Mouse (Mus musculus) liver, embryonic 15.5 days (tissue): ENCODE measurements around the gene Gng2. TPM values are rescaled to one million over a fixed set of nuclear protein-coding genes. Genes with fewer than 3 reads are reported as not detected.
A peak's percentile ranks its signal among the peaks of the same experiment; 100 is the strongest.

Experiments used
- ATAC-seq: fragments of 200-750 bp; cut with Nextera tagmentation; 2 replicates; pipeline ENCODE4 v1.8.0; 2017; ENCODE audit warnings: moderate number of reproducible peaks, mild to moderate bottlenecking, moderate library complexity; ENCODE audit not compliant: insufficient read depth
- H3K27ac ChIP-seq: fragments of 300-500 bp; sonication (generic); replicated peaks from 2 replicates; pipeline ENCODE4 v1.5.1; 2015; ENCODE audit warnings: mild to moderate bottlenecking, inconsistent platforms
- H3K27me3 ChIP-seq: fragments of 300-500 bp; sonication (generic); 2 replicates; pipeline ENCODE4 v1.6.1; 2015; ENCODE audit warnings: mild to moderate bottlenecking, inconsistent platforms
- H3K36me3 ChIP-seq: fragments of 300-500 bp; sonication (generic); replicated peaks from 2 replicates; pipeline ENCODE4 v1.6.1; 2015; ENCODE audit warnings: moderate library complexity, mild to moderate bottlenecking, inconsistent platforms
- H3K4me1 ChIP-seq: fragments of 300-500 bp; sonication (generic); replicated peaks from 2 replicates; pipeline ENCODE4 v1.6.1; 2015; ENCODE audit warnings: inconsistent platforms
- H3K4me2 ChIP-seq: fragments of 300-500 bp; sonication (generic); 2 replicates; pipeline ENCODE4 v1.6.1; 2015; ENCODE audit warnings: moderate library complexity, mild to moderate bottlenecking, inconsistent platforms
- H3K4me3 ChIP-seq: fragments of 300-500 bp; sonication (generic); replicated peaks from 2 replicates; pipeline ENCODE4 v1.5.1; 2015; ENCODE audit warnings: mild to moderate bottlenecking, inconsistent platforms
- H3K9ac ChIP-seq: fragments of 300-500 bp; sonication (generic); 2 replicates; pipeline ENCODE4 v1.6.1; 2015; ENCODE audit warnings: moderate library complexity, mild to moderate bottlenecking, inconsistent platforms
- H3K9me3 ChIP-seq: fragments of 300-500 bp; sonication (generic); replicated peaks from 2 replicates; pipeline ENCODE4 v1.6.1; 2016; ENCODE audit warnings: inconsistent platforms
- WGBS: fragments of 180-500 bp; shearing (Covaris S2); methylation state at CpG from one replicate; pipeline ENCODE4 v1.1.7; 2015; ENCODE audit warnings: mixed read lengths; ENCODE audit not compliant: insufficient replicate concordance; 5-methylcytosine and 5-hydroxymethylcytosine counted together
- polyA plus RNA-seq: library from polyadenylated mRNA; unstranded; fragments of >200 nt; fragmentation: Nextera tagmentation; extraction: Ambion mirVana; gene quantifications from 2 replicates; pipeline ENCODE4 v1.2.1, GENCODE M21; 2015

Gene Gng2
- polyA plus RNA-seq, 1 experiment from 2014 or later, result 9.8 TPM

DNA sequence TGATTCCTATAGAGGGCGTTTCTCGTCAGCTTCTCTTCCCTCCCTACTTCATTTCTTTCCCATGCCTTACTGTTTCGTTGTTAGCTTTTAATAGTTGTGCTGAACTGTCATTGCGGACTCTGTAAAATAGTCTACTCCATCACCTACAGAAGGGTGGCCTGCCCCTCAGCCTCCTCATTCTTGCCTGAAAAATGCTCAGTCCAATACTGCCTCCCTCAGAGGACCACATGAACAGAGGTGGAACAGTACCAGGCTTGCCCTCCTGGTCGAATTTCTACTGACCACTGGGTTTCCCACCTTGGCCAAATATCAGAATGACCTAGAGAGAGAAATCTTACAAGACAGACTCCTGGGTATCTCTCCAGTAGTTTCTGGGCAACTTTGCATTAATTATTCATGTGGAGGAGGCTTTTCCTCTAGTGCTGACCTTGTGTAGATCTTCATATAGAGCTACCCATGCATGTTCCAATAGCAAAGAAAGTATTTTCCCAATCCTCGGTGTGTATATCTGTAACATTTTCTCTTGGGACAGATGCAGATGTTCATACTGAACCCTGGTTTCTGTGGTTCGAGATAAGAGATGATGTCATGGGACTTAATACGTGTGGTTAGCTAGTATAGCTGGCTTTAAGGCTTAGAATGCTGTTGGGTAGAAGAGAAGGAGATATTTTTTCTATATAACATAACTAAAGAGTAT lies 15.6 kb upstream of the Gng2 start:
- Histone ChIP-seq H3K27me3 (no peaks in the 10 kb centered on the region), H3K4me1 (no peaks in the 10 kb centered on the region), H3K9ac (no peak overlapping the region), H3K27ac (no peak overlapping the region), H3K36me3 (no peaks in the 10 kb centered on the region), H3K9me3 (no peaks in the 10 kb centered on the region), H3K4me3 (no peak overlapping the region), H3K4me2 (no peak overlapping the region)
- WGBS, result 42% methylated on average over 8 of the region's 8 CpGs
- ATAC-seq, result no peak

DNA sequence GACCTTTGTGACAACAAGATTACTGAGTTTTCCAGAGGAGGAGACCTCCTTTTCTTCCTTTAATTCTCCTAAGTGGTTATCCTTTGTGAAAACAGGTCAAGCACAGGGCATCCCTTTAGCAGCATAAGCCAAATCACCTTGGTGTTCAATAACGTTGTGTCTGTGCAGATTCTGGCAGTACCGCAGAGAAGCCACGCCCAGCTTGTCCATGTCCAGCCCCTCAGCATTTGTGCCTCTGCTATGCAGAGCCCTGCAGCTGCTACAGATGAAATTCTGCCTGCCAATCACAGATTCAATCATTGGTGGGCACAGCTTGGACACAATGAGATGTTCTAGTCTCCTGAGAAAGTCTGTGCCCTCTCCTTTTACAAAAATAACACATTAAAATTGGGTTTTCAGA lies 14.4 kb upstream of the Gng2 start:
- ATAC-seq, result no peak
- H3K27ac ChIP-seq, result no peak overlapping the region
- no peaks in the 10 kb centered on the region for H3K9me3 ChIP-seq
- H3K4me3 ChIP-seq, result no peak overlapping the region
- H3K4me1 ChIP-seq, result no peaks in the 10 kb centered on the region; the same call in 1 of the 2 replicates
- peaks cover 5% of the 10 kb centered on the region; the same call in 1 of the 2 replicates for H3K27me3 ChIP-seq
- no peak overlapping the region for H3K4me2 ChIP-seq
- H3K9ac ChIP-seq, result no peak overlapping the region
- 47% methylated on average over 3 of the region's 3 CpGs for WGBS
- no peaks in the 10 kb centered on the region for H3K36me3 ChIP-seq

- ATAC-seq, result no peak
- H3K9ac ChIP-seq, result no peak overlapping the region
Measured at GRCm38 (mm10) chr14:19990436-19990993, 13.1 kb upstream of the Gng2 start.

DNA sequence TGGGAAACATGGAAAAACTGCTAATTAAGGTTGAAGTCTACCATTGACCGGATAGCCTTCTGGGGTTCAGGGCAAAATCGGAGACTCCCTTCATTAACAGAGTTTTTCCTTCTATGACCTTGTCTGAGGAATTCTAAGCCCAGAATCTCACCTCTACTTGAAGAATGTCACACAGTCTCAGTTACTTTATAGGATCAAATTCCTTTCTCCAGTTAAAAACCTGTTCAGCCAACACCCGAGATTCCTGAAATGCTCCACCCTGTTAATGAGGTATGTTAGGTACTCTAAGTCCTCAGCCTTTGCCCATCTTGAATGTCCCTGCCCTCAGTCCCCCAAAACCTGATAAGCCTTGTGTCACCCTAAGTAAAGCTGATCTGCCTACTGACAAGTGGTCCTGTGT lies 11.0 kb upstream of the Gng2 start:
- H3K27me3 ChIP-seq, result peaks cover 32% of the 10 kb centered on the region
- no peak overlapping the region for H3K4me2 ChIP-seq
- no peak overlapping the region for H3K9ac ChIP-seq
- H3K27ac ChIP-seq, result no peak overlapping the region
- no peak for ATAC-seq
- 69% methylated on average over 3 of the region's 3 CpGs for WGBS
- H3K36me3 ChIP-seq, result no peaks in the 10 kb centered on the region
- no peaks in the 10 kb centered on the region; the same call in none of the 2 replicates for H3K4me1 ChIP-seq
- H3K4me3 ChIP-seq, result no peak overlapping the region
- H3K9me3 ChIP-seq, result no peaks in the 10 kb centered on the region

More at GRCm38 (mm10) chr14:19990436-19990993, 13.1 kb upstream of the Gng2 start:
- no peak overlapping the region for H3K4me3 ChIP-seq
- no peaks in the 10 kb centered on the region; the same call in none of the 2 replicates for H3K4me1 ChIP-seq
- 32% methylated on average over 1 of the region's 1 CpGs for WGBS
- H3K36me3 ChIP-seq, result no peaks in the 10 kb centered on the region
- no peak overlapping the region for H3K4me2 ChIP-seq
- H3K27me3 ChIP-seq, result peaks cover 18% of the 10 kb centered on the region
- H3K27ac ChIP-seq, result no peak overlapping the region
- no peaks in the 10 kb centered on the region for H3K9me3 ChIP-seq

DNA sequence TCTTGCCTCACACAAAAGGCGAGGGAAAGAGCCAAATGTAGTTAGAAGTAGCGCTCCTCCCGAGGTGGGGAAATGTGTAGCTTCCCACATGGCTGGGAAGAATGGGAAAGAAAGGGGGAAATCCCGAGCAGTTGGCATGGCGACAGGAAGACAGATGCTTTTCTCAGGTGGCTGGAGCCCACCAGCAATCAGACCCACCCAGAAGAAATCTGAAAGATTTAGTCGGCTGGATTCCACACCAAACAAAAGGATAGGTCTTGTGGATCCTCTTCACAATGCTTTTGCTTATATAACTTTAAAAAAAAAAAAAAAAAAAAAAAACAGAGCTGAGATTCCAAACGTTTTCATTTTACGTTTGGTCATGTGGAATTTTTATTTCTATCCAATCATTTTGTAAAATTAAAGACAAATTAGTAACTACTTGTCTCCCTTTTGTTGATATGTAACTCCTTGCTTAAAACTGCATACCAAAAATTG lies 10.0 kb upstream of the Gng2 start:
- no peak overlapping the region for H3K27ac ChIP-seq

DNA sequence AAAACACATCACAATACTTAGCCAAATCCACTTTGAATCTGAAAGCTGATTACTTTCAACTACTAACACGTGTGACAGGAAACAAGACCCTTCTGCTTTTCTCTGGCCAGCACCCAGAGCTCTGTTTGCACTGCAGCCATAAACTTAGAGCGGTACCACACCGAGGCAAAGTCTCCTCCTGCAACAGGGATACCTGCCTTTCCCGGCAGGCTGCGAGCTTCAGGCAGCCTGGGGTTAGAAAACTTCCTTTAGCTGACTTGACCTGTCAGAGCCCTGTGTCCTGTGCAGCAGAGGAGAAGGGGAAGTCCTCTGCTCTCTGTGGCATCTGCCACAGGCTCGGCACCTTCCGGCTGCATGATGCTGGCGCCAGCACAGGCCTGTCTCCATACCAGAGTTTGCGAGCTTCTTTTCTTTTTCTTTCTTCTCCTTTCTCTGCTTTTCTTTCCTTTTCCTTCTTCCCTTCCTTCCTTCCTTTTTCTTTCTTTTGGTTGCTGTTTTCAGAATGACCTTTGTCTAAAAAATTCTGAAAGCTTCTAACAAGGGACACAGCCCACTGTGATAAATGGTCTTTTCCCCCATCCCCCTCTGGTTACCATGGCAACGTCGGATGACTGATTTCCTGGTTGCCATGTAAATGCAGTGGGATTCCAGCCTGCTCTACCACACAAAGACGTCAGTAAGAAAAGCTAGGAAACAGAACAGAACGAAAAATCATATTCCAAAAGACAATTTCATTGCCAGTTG lies 9.4 kb upstream of the Gng2 start:
- Histone ChIP-seq H3K36me3 (no peaks in the 10 kb centered on the region), H3K4me2 (peak overlapping the region; percentile 29; the same call in 1 of the 2 replicates), H3K27ac (peak overlapping the region; percentile 59; the same call in 1 of the 2 replicates), H3K9me3 (no peaks in the 10 kb centered on the region), H3K4me1 (no peaks in the 10 kb centered on the region; the same call in none of the 2 replicates), H3K27me3 (peaks cover 32% of the 10 kb centered on the region), H3K4me3 (no peak overlapping the region), H3K9ac (no peak overlapping the region)
- ATAC-seq, result 0 out of 2 replicates have a peak, but pooled peaks have one; percentile 28
- 5% methylated on average over 13 of the region's 13 CpGs for WGBS

More for the DNA sequence above, 10.0 kb upstream of the Gng2 start:
- Histone ChIP-seq H3K4me2 (0 out of 2 replicates have a peak overlapping the region, but pooled peaks have one; percentile 10), H3K4me1 (no peaks in the 10 kb centered on the region; the same call in none of the 2 replicates), H3K27me3 (peaks cover 32% of the 10 kb centered on the region), H3K4me3 (no peak overlapping the region), H3K36me3 (no peaks in the 10 kb centered on the region), H3K9ac (no peak overlapping the region), H3K9me3 (no peaks in the 10 kb centered on the region)
- 16% methylated on average over 8 of the region's 8 CpGs for whole genome bisulfite sequencing
- no peak for ATAC-seq

DNA sequence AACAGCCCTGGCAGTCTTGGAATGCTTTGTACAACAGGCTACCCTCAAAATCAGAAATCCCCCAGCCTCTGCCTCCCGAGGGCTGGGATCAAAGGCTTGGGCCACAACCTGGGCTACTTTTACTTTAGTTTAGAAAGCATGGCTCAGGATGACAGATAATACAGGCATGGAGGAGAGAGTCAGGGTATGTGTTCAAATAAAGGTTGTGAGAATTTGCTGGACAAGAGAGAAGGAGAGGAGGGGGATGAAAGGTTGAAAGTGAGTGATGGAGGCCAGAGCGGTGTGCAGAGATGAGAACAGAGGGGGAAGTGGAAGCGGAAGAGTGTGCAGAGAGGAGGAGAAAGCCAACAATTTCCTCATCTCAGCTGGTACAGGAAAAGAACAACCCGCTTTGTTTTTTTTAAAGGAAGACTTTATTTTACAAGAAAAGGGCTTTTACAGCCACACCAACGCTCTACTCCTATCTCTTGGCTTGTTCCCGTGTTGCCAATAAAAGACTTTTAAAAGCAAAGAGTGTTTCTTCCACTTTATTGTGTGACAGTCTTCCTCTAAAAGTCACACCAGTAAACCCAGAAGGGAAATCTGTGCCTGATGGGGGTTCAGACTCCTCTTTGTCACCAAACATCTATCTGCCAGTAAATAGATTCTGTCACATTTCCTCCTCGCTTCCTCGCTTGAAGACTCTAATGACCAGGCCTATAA lies 8.6 kb upstream of the Gng2 start:
- no peaks in the 10 kb centered on the region for H3K9me3 ChIP-seq
- 21% methylated on average over 8 of the region's 8 CpGs for WGBS
- no peak for ATAC-seq
- peaks cover 32% of the 10 kb centered on the region for H3K27me3 ChIP-seq
- H3K36me3 ChIP-seq, result no peaks in the 10 kb centered on the region
- peak overlapping the region; percentile 49 for H3K4me2 ChIP-seq
- peak overlapping the region; percentile 59; the same call in 1 of the 2 replicates for H3K27ac ChIP-seq
- H3K9ac ChIP-seq, result no peak overlapping the region
- H3K4me1 ChIP-seq, result no peaks in the 10 kb centered on the region; the same call in none of the 2 replicates
- H3K4me3 ChIP-seq, result no peak overlapping the region

DNA sequence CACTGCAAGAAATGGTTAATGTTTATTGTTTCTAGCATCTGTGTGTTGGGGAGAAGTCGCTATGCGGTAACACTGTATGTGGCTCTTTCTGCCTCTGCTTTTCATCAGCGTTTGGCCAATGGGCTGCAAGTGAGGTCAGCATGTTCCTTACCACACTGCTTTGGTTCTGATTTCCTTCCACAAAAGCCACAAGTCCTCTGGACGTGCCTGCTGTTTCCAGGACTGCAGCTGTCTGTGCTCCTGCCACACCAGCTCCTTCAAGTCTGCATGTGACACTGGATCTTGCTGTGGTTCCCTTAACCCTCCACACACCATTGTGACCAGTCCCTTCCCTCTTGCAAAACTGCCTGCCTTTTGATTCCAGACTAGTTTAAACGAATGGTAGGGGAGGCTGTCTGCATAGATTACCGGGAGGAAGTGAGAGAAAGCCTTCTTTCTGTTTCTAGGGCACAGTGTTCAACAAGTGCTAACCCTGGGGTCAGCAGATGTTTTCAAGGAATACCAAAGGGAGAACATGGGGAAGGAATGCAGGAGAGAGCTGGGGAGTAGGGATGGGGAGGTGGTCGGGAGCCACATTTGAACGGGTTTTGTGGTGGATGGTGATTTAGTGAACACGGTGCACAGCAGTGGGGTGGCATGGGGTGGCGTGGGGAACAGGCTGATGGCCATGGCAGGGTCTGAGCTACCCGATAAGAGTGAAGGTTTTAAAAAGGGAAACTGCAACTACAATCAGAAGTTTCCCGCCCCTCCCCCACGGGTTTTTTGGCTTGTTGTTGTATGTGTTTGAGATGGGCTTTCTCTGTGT lies 7.9 kb upstream of the Gng2 start:
- WGBS, result 4% methylated on average over 13 of the region's 13 CpGs
- peak overlapping the region; percentile 49 for H3K4me2 ChIP-seq

DNA sequence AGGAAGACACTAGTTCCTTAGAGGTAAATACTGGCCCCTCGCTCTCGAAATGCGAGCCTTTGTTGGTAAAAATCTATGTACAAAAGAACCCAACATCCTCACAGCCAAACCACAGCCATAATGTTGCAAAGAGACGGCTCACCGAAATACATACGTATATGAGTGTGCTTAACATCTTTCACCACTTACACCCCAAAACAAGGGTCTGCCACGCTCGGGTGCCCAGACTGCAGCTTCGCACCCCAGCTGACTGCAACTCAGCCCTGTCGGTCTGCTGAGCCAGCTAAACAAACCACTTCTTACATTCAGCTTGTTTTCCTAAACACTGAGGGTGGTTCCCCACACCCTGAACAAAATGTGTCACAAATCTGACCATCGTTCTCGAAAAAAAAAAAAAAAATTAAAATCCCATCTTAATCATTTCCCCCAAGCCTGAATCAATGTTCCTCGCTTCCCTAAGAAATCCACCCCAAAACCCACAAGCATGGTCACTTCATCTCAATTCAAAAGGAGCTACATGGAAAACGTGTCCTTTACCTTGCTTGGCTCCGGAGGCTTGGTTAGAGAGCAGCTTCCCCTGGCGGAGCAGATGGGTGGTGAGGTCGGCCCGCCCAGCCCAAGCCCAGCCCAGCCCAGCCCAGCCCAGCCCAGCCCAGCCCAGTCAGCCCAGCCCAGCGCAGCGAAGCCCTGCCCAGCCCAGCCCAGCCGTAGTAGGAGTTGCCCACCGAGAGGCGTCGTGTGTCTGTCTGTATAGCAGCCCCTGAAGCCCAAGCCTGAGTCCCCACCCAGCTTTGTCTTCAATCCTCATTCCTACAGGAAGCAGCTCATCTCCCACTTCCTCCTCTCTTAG lies 781 bp downstream of the Gng2 start:
- Histone ChIP-seq H3K27me3 (peaks cover 32% of the 10 kb centered on the region), H3K9me3 (no peaks in the 10 kb centered on the region), H3K4me1 (peaks cover 16% of the 10 kb centered on the region), H3K27ac (peak overlapping the region; percentile 33; the same call in 1 of the 2 replicates), H3K4me3 (peak overlapping the region; percentile 35), H3K9ac (no peak overlapping the region), H3K36me3 (no peaks in the 10 kb centered on the region), H3K4me2 (peak overlapping the region; percentile 56)
- 1% methylated on average over 24 of the region's 24 CpGs for WGBS
- ATAC-seq, result peak; percentile 81

More for the DNA sequence above, 7.9 kb upstream of the Gng2 start:
- Histone ChIP-seq H3K27ac (peak overlapping the region; percentile 59), H3K4me1 (no peaks in the 10 kb centered on the region; the same call in none of the 2 replicates), H3K9me3 (no peaks in the 10 kb centered on the region), H3K4me3 (peak overlapping the region; percentile 7; the same call in 1 of the 2 replicates), H3K9ac (no peak overlapping the region), H3K36me3 (no peaks in the 10 kb centered on the region), H3K27me3 (peaks cover 32% of the 10 kb centered on the region)
- ATAC-seq, result peak; percentile 31; the same call in 1 of the 2 replicates
